Mouse (Mus musculus): ENCODE measurements around the gene Tnfsf13.

The Tnfsf13 gene

GRCm38 (mm10) chr11:69681314-69682208 is 4.0 kb downstream of the Tnfsf13 start, which contains the start of gene Senp3:
Senp3 (minus strand) TSS chr11:69682084.
- peak; percentile 86 for DNase-seq (ENCODE audit: extremely low spot score, low read depth, low spot score)

DNA sequence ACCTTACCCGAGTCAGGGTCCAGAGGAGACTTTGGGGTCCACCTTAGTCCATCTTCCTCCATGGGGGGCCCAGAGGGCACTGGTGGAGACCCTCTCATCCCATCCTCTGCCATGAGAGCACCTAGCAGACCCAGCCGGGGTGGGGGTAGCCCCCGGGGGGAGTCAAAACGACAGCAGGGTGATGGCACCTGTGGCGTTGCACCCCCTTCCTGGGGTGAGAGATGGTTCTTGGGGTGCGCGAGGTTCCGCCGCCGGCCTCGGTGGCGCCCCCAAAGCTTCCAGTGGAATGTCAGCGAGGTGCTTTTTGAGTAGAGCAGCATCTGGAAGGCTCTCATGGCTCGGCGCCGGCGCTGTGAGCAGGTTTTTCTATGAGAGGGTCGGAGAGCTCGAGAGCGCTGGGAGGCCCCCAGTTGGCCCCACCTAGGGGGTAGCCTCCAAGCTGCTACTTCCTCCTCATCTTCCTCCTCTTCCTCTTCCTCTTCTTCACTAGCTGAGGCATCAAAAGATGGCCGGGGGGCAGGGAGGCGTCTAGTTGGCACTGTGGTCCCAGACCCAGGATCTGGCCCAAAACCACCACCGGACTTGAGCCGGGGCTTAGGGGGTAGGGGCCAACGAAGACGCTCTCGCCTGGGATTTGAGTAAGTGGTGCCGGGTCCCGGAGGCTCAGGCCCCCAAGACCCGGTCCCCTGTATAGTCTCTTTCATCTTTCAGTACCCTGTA is 5.3 kb downstream of the Tnfsf13 start:
- no peak for DNase-seq (ENCODE audit: extremely low spot score, low read depth, low spot score)

DNA sequence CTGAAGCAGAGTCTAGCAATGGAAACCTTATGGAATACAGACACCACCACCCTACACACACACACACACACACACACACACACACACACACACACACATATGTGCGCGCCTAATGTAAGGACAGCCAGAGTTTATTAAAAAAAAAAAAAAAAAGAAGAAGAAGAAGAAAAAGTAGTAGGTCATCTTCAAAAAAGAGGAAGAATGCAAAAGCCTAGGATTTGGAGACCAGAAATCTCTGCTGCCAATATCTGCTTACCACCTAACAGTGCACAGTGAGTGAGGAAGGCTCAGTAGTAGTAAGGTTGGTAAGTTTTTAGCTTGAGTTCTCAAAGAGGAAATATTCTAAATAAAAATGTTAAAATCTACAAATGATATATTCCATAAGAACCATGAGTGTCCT is 6.4 kb downstream of the Tnfsf13 start:
- DNase-seq (ENCODE audit: extremely low spot score, low read depth, low spot score): no peak

DNA sequence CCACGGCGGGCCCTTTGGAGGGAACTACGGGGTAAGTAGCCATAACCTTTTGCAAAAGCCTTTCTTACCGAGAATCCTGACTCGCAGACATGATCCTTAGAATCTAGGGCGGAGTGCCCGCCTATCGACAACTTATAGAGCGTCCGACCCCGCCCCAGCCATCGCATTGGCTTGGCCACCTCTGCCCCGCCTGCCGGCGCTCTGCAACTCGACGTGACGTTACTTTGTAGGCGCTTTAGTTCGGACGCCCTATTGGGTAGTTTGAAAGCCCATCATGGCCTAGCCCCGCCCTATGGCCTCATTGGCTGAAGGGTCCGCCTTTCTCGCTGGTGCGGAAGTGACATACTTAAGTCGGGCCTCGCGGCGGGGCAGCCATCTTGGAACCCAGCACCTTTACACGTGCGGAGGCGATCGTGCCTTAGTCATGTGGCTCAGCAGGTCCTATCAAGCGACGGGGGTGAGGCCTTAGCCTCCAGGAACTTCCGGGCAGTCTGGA is 13.3 kb downstream of the Tnfsf13 start, which contains the start of gene Eif4a1:
Gene Eif4a1, minus strand, starts transcription at position 213 of the 496 bp plus-strand sequence.
- DNase-seq (ENCODE audit: extremely low spot score, low read depth, low spot score): peak; percentile 98

- no peak for DNase-seq (ENCODE audit: extremely low spot score, low read depth, low spot score)
Observed at GRCm38 (mm10) chr11:69671726-69672124, 13.9 kb downstream of the Tnfsf13 start.

GRCm38 (mm10) chr11:69670786-69671725 is 14.5 kb downstream of the Tnfsf13 start:
- peak; percentile 73 for DNase-seq (ENCODE audit: extremely low spot score, low read depth, low spot score)

GRCm38 (mm10) chr11:69666665-69667005 is 18.9 kb downstream of the Tnfsf13 start:
- DNase-seq (ENCODE audit: extremely low spot score, low read depth, low spot score): no peak

DNA sequence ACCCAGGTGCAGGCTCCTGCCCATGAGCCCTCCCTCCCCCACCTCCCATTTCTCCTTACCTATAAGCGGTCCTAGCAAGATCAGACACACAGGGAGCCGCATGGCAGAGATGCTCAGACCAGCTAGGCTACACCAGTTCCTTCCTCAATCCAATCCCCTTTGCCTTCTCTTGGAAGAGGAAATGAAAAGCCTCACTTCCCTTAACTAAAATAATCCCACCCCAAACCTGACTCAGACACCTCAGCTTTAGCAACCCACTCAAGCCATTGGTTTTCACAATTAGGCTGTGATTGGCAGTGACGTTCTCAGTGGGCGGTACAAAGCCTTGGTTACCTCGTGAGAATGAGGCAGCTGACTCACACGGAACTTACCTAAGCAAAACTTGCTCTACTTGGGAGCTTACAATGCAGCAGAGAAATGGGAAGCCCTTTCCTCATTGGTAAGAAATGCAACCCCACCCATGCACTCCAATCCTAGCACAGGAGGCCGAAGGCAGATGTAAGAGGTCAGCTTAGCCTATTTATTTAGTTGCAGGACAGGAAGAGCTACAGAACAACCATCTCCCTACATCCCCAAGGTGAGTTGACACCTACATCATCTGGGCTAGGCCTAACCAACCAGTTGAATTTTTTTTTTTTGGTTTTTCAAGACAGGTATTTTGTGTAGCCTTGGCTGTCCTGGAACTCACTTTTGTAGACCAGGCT is 19.5 kb downstream of the Tnfsf13 start, which contains the start of gene Cd68:
Gene Cd68, minus strand, starts transcription at position 193 of the 704 bp plus-strand sequence.
- no peak for DNase-seq (ENCODE audit: extremely low spot score, low read depth, low spot score)

DNA sequence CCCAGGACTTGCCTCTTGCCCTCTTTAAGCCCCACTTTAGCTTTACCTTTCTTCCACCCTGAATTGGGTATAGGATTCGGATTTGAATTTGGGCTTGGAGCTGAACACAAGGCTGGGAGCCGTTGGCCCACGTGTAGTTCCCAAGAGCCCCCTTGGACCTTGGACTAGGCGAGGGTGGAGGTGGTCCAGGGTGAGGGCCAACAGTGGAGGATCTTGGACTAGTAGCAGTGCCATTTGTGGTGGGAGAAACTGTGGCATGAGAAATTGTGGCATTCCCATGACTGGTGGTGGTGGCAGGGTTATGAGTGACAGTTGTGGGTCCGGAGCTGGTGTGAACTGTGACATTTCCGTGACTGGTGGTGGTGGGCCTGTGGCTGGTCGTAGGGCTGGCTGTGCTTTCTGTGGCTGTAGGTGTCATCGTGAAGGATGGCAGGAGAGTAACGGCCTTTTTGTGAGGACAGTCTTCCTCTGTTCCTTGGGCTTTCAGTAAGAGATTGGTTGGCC is 20.1 kb downstream of the Tnfsf13 start:
- DNase-seq (ENCODE audit: extremely low spot score, low read depth, low spot score): no peak

DNA sequence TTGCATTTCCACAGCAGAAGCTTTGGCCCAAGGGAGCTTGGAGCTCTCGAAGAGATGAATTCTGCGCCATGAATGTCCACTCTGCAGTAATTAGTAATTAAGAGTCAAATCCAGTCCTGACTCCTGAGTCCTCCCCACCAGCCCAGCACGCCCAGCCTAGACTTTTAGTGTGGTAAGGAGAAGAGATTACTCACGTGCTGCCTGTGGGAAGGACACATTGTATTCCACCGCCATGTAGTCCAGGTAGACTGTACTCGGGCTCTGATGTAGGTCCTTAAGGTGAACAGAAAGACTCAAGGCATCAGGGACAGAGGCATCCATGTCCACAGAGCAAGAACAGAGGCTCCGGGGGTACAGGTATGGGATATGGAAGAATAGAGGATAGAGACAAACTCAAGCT is 20.7 kb downstream of the Tnfsf13 start:
- no peak for DNase-seq (ENCODE audit: extremely low spot score, low read depth, low spot score)

- no peak for DNase-seq (ENCODE audit: extremely low spot score, low read depth, low spot score)
Observed at GRCm38 (mm10) chr11:69663795-69664194, 21.8 kb downstream of the Tnfsf13 start.

GRCm38 (mm10) chr11:69662967-69663671 is 22.5 kb downstream of the Tnfsf13 start:
- DNase-seq (ENCODE audit: extremely low spot score, low read depth, low spot score): no peak

GRCm38 (mm10) chr11:69662213-69662966 is 23.2 kb downstream of the Tnfsf13 start, which contains the start of gene Mpdu1:
Mpdu1 (minus strand) TSS chr11:69662642.
- peak; percentile 94 for DNase-seq (ENCODE audit: extremely low spot score, low read depth, low spot score)

DNA sequence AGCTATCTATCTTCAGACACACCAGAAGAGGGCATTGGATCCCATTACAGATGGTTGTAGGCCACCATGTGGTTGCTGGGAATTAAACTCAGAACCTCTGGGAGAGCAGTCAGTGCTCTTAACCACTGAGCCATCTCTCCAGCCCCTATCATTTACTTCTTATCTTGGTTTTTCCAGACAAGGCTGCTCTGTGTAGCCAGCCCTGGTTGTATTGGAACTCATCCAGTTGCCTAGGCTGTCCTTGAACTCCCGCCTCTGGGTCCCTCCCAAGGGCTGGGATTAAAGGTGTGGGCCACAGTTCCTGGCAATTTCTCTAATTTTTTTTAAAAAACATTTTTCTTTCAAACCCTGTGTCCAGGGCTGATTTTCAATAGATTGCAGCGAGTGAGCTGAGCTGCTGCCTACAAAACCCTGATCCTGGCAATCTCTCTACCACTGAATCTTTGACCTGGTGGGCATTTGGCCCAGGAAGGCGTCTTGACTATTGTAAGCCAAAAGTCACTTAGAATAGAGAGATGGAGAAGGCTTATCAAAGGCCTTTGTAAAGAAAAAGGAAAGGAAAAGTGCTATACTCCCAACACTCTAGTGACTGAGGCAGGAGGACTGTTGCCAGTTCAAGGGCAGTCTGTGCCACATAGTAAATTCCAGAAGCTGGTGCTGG is 24.2 kb downstream of the Tnfsf13 start:
- DNase-seq (ENCODE audit: extremely low spot score, low read depth, low spot score): no peak

DNA sequence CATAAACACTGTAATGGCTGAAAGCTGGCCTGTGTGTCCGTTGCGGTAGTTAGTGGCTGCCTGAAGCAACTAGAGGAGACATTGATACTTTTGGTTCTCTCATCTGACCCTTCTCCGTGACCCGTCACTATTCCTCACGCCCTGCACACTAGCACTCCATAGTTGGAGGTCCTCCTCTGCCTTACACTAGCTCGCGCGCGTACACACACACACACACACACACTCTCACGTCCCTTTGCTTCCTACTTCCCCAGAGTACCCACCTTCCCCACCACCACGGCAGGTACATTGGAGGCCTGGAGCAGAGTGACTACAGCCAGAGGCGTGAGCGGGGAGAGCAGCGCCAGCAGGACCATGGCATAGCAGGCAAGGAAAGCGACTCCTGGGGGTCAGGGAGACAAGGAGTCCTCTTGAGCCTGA is 28.1 kb downstream of the Tnfsf13 start:
- no peak for DNase-seq (ENCODE audit: extremely low spot score, low read depth, low spot score)

GRCm38 (mm10) chr11:69656617-69657461 is 28.7 kb downstream of the Tnfsf13 start:
- DNase-seq (ENCODE audit: extremely low spot score, low read depth, low spot score): peak; percentile 77

DNA sequence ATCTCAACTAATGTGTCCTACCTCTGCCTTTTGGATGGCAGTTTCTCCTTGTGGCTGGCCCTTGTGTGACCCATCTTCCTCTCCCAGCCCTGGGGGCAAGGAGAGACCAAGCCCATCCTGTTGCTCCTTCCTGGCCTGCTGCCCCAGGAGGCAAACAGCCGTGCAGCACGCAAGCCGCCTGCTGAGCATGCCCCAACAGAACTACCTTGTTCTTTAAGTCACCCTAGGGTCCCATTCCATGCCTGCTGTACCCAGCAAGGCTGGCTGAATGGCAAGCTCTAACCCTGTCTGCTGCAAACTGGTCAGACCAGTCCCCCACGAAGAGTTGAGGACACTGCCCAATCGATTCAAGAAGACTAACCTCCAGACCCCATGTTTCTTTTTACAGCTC is 29.5 kb downstream of the Tnfsf13 start:
- no peak for DNase-seq (ENCODE audit: extremely low spot score, low read depth, low spot score)
